In the genomic region with DNA sequence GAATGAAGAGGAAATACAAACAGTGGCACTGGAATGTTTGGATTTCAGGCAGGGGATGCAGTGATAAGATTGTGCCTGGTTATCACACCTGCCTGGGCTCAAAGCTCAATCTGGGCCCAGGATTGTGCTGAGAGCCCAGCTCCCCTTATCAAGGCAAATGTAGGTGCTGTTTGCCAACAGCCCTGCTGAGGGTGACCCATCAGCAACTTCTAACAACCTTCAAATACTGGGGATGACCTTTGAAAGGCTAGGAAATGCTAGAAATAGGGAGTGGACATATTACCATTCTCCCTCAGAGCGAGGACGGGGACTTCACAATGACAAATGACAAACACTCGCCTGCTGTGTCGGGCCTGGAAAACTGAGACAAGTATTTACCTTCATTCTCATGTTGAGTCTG, we compare ENCODE assay signal across 16 mouse cellular contexts. TPM values are rescaled to one million over a fixed set of nuclear protein-coding genes. Genes with fewer than 3 reads are reported as not detected.
A peak's percentile ranks its signal among the peaks of the same experiment; 100 is the strongest.
DNase-seq lines count a peak whose midpoint lies in the region; ATAC-seq and TF ChIP-seq lines count a peak whose summit lies in the region.
"Had no signal": no experiment of that assay in that cellular context is flagged by ENCODE, and none has a peak within 500 bp of the region (broad histone marks: within the 10 kb centered on the region; RNA-seq: fewer than 3 reads in every experiment).

No protein-coding gene starts in this region.

- no peaks in the 10 kb centered on the region for H3K36me3 ChIP-seq in heart, embryonic 11.5 days (ENCODE audit: control insufficient read depth, insufficient read depth, low read length)
- no peaks in the 10 kb centered on the region for H3K36me3 ChIP-seq in kidney, adult 2 months (ENCODE audit: control insufficient read depth, insufficient read depth, low read length)
- no peaks in the 10 kb centered on the region for H3K36me3 ChIP-seq in intestine, embryonic 14.5 days (ENCODE audit: control insufficient read depth, insufficient read depth, low read length)
- H3K36me3 ChIP-seq in small intestine, adult 2 months (ENCODE audit: control insufficient read depth, insufficient read depth, low read length), result peaks cover 29% of the 10 kb centered on the region
- H3K36me3 ChIP-seq: embryonic facial prominence, embryonic 13.5 days; lung, embryonic 15.5 days had no signal

- WGBS in heart, embryonic 11.5 days (ENCODE audit: insufficient replicate concordance), result 66% methylated on average over 4 of the region's 4 CpGs
- 61% methylated on average over 4 of the region's 4 CpGs for WGBS in kidney, adult 2 months
- 55% methylated on average over 4 of the region's 4 CpGs for WGBS in intestine, embryonic 14.5 days
- WGBS in small intestine, adult 2 months, result 34% methylated on average over 4 of the region's 4 CpGs

- no peaks in the 10 kb centered on the region for H3K27me3 ChIP-seq in heart, embryonic 11.5 days (ENCODE audit: control insufficient read depth, insufficient read depth, low read length)
- no peaks in the 10 kb centered on the region for H3K27me3 ChIP-seq in kidney, adult 2 months (replicated peaks; ENCODE audit: control insufficient read depth, insufficient read depth, low read length)
- no peaks in the 10 kb centered on the region for H3K27me3 ChIP-seq in intestine, embryonic 14.5 days (replicated peaks; ENCODE audit: control insufficient read depth, insufficient read depth, low read length)
- H3K27me3 ChIP-seq in small intestine, adult 2 months (ENCODE audit: control insufficient read depth, insufficient read depth, low read length), result no peaks in the 10 kb centered on the region
- H3K27me3 ChIP-seq: embryonic facial prominence, embryonic 13.5 days; lung, embryonic 15.5 days had no signal

- TF ChIP-seq POLR2A in kidney, adult 2 months (IDR thresholded peaks at IDR 0.05; ENCODE audit: low read depth, low read length), result no peak
- no peak for TF ChIP-seq POLR2A in small intestine, adult 2 months (IDR thresholded peaks at IDR 0.05; ENCODE audit: low read depth, low read length)

- no peak overlapping the region for H3K4me2 ChIP-seq in heart, embryonic 11.5 days
- no peak overlapping the region for H3K4me2 ChIP-seq in intestine, embryonic 14.5 days (ENCODE audit: low read length)
- H3K4me2 ChIP-seq: embryonic facial prominence, embryonic 13.5 days; lung, embryonic 15.5 days had no signal

- TF ChIP-seq CTCF in kidney, adult 2 months (conservative IDR thresholded peaks at IDR 0.05; ENCODE audit: insufficient read depth, insufficient read length, low read depth, low read length), result no peak
- TF ChIP-seq CTCF in small intestine, adult 2 months (IDR thresholded peaks at IDR 0.05; ENCODE audit: extremely low read depth, insufficient read length, insufficient replicate concordance, low read depth, low read length), result no peak

- H3K27ac ChIP-seq in heart, embryonic 11.5 days (ENCODE audit: low read depth, low read length), result peak overlapping the region; percentile 69; the same call in 1 of the 2 replicates
- H3K27ac ChIP-seq in kidney, adult 2 months (ENCODE audit: insufficient read depth, low read depth, low read length), result peak overlapping the region; percentile 96
- peak overlapping the region; percentile 47; the same call in 1 of the 2 replicates for H3K27ac ChIP-seq in intestine, embryonic 14.5 days (ENCODE audit: low read depth)
- H3K27ac ChIP-seq in small intestine, adult 2 months (ENCODE audit: insufficient read depth, low read depth, low read length), result peak overlapping the region; percentile 32
- H3K27ac ChIP-seq: embryonic facial prominence, embryonic 13.5 days; layer of hippocampus, adult 2 months; left cerebral cortex, adult 2 months; lung, embryonic 15.5 days had no signal

- no peak for DNase-seq in heart, postnatal 25 days (ENCODE audit: low spot score)
- DNase-seq in kidney, adult 2 months, result no peak
- DNase-seq in kidney, adult 9 months, result no peak
- DNase-seq in intestine, embryonic 14.5 days (ENCODE audit: low spot score), result no peak
- no peak for DNase-seq in gastrocnemius, adult 8-10 months (ENCODE audit: low spot score in 2 of 2)
- no peak for DNase-seq in thymus, postnatal 10 days (ENCODE audit: low spot score in 2 of 2)
- DNase-seq: adrenal gland, adult 8-10 months; cerebellum, adult 2 months; midbrain, embryonic 14.5 days; thymus, adult 18-20 months had no signal

- no peaks in the 10 kb centered on the region for H3K9me3 ChIP-seq in heart, embryonic 11.5 days (replicated peaks; ENCODE audit: control insufficient read depth, low read length)
- H3K9me3 ChIP-seq in intestine, embryonic 14.5 days (ENCODE audit: control insufficient read depth, low read length), result no peaks in the 10 kb centered on the region
- H3K9me3 ChIP-seq: embryonic facial prominence, embryonic 13.5 days; lung, embryonic 15.5 days had no signal

- H3K4me3 ChIP-seq in heart, embryonic 11.5 days (ENCODE audit: low read depth, low read length), result no peak overlapping the region
- H3K4me3 ChIP-seq in kidney, adult 2 months (ENCODE audit: insufficient read depth, low read depth, low read length), result no peak overlapping the region
- H3K4me3 ChIP-seq in intestine, embryonic 14.5 days (ENCODE audit: low read depth, low read length), result no peak overlapping the region
- no peak overlapping the region for H3K4me3 ChIP-seq in small intestine, adult 2 months (ENCODE audit: low read depth, low read length)
- H3K4me3 ChIP-seq: embryonic facial prominence, embryonic 13.5 days; layer of hippocampus, adult 2 months; left cerebral cortex, adult 2 months; lung, embryonic 15.5 days had no signal

- H3K9ac ChIP-seq in heart, embryonic 11.5 days (ENCODE audit: low read depth, low read length), result no peak overlapping the region
- no peak overlapping the region for H3K9ac ChIP-seq in intestine, embryonic 14.5 days (ENCODE audit: low read length)
- H3K9ac ChIP-seq: embryonic facial prominence, embryonic 13.5 days; lung, embryonic 15.5 days had no signal

- H3K4me1 ChIP-seq in heart, embryonic 11.5 days (ENCODE audit: control insufficient read depth, insufficient read depth, low read length), result peaks cover 62% of the 10 kb centered on the region
- peaks cover 80% of the 10 kb centered on the region for H3K4me1 ChIP-seq in kidney, adult 2 months (ENCODE audit: control insufficient read depth, insufficient read depth, low read length)
- H3K4me1 ChIP-seq in intestine, embryonic 14.5 days (replicated peaks; ENCODE audit: control insufficient read depth, insufficient read depth, low read length), result peaks cover 15% of the 10 kb centered on the region
- peaks cover 47% of the 10 kb centered on the region for H3K4me1 ChIP-seq in small intestine, adult 2 months (ENCODE audit: control insufficient read depth, insufficient read depth, insufficient read length, low read length)

- ATAC-seq in heart, embryonic 11.5 days (replicated peaks; ENCODE audit: insufficient number of reproducible peaks, low FRiP score, low TSS enrichment), result no peak
- ATAC-seq in intestine, embryonic 14.5 days (replicated peaks; ENCODE audit: low FRiP score, low TSS enrichment, low read depth), result no peak

- intact Hi-C loops in heart, postnatal 25 days (cut with DNase I), result no loop called here

RNA-seq across cellular contexts. Expression of gene Ezr, which starts 15.8 kb away (rescaled TPM):
- polyA plus RNA-seq in heart, embryonic 11.5 days (2014; fragmentation: Nextera tagmentation; extraction: Ambion mirVana), result 89.2 and 109 TPM in 2 replicates
- 10 to 100 TPM; 39.3 to 43.6 TPM for total RNA-seq in heart, postnatal 25 days (2021)
- 129 and 152 TPM in 2 replicates for polyA plus RNA-seq in kidney, adult 2 months (2012; rRNA removed)
- 159 and 176 TPM in 2 replicates for polyA plus RNA-seq in intestine, embryonic 14.5 days (2014; fragmentation: Nextera tagmentation; extraction: Ambion mirVana)
- polyA plus RNA-seq in small intestine, adult 2 months (2012; rRNA removed), result 95.0 and 368 TPM in 2 replicates
- 1 to 10 TPM in 3 of 4 experiments, under 1 TPM in 1; 0.58 to 1.5 (median 1.3) TPM for total RNA-seq in gastrocnemius, adult 8-10 months (2022)

Comparison
In these comparisons a context has a peak if more than half of its experiments do, and no peak if none do; other contexts are left out.
1. H3K27ac ChIP-seq: peak in every context shown above with its lines; median percentile 96 in kidney, adult 2 months; 69 in heart, embryonic 11.5 days; 47 in intestine, embryonic 14.5 days; 32 in small intestine, adult 2 months.